Mouse (Mus musculus): ENCODE measurements around the gene Olfr38. TPM values are rescaled to one million over a fixed set of nuclear protein-coding genes. Genes with fewer than 3 reads are reported as not detected.

The Olfr38 gene
- polyA plus RNA-seq (2015; fragmentation: Nextera tagmentation; extraction: Ambion mirVana), result not detected in 2 replicates

DNA sequence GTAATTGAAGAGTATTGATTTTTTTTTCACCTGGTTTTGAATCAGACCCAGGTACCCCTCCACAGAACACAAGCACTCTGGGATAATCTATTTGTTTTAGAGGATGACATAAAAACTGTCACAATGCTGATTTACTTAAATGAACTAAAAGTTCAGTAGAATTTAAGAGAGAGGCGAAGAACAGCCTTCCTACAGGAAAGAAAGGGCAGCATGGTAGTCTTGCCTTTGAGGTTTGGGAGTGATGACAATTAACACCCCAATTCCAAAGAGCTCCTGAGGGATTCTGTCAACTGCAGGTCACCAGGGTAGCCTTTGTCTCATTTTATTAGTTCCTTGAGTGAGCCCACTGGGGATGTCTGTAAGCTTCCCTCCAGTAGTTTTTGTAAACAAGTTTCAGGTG lies at the start of gene Olfr38:
TSS of gene Olfr38 (plus strand) at position 301 of the 400 bp plus-strand sequence.
- Histone ChIP-seq H3K9me3 (no peaks in the 10 kb centered on the region), H3K4me3 (no peak within 1 kb of the TSS), H3K27ac (no peak within 1 kb of the TSS), H3K4me1 (no peaks in the 10 kb centered on the region), H3K27me3 (no peaks in the 10 kb centered on the region), H3K9ac (no peak within 1 kb of the TSS), H3K4me2 (no peak within 1 kb of the TSS), H3K36me3 (no peaks in the 10 kb centered on the region)
- WGBS, result 49% methylated on average over 1 of the region's 1 CpGs
- no peak for ATAC-seq (ENCODE audit: insufficient number of reproducible peaks, low FRiP score, low TSS enrichment, low read depth)

DNA sequence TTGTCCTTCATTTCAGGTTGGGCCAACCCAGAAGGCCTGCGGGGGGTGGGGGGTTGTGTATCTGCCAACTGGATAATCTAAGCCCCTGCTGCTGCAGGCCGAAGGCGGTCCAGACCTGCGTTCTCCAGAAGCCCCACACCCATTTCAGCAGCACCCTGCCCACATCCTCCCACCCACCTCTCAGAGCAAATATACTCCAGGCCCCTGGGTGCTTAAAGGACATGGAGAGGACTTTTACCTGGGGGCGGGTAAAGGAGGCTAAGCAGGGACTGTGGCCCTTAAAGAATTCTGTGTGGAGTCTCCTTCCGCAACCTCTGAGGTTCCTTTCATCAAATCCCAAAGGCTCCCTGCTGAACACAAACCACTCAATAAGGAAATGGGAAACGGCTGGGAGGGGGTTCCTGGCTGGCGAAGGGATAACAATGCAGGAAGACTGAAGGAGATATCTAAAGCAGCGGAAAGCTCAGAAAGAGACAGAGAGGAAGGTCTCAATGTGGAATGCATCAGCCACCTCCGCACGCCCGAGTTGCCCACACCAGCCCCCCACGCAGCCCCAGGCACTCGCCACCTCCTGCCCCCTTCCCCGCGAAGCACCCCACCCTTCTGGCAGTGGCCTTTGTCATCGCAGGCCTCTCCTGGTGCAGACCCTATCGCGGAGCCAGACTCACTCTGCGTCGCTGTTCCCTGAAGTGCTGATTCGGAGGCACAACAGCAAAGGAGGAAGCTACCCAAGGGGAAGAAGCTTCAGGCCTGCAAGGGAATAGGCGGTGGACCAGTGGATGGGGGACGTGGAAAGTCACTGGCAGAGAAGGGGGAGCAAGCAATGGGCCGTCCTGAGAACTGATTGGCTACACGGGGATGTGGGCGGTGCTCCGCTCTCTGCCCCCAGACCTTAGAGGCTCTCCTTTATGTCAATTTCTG lies 46.7 kb upstream of the Olfr38 start, which contains the start of gene Tcaf1:
TSS of gene Tcaf1 (minus strand) at position 798 of the 921 bp plus-strand sequence.
- Histone ChIP-seq H3K4me1 (no peaks in the 10 kb centered on the region; the same call in 1 of the 2 replicates), H3K36me3 (no peaks in the 10 kb centered on the region), H3K27ac (peak within 1 kb of the TSS; percentile 82), H3K4me2 (peak within 1 kb of the TSS; percentile 73), H3K9ac (peak within 1 kb of the TSS; percentile 48), H3K9me3 (no peaks in the 10 kb centered on the region), H3K4me3 (peak within 1 kb of the TSS; percentile 67), H3K27me3 (no peaks in the 10 kb centered on the region)
- ATAC-seq (ENCODE audit: insufficient number of reproducible peaks, low FRiP score, low TSS enrichment, low read depth), result peak; percentile 97
- WGBS, result 2% methylated on average over 28 of the region's 28 CpGs

DNA sequence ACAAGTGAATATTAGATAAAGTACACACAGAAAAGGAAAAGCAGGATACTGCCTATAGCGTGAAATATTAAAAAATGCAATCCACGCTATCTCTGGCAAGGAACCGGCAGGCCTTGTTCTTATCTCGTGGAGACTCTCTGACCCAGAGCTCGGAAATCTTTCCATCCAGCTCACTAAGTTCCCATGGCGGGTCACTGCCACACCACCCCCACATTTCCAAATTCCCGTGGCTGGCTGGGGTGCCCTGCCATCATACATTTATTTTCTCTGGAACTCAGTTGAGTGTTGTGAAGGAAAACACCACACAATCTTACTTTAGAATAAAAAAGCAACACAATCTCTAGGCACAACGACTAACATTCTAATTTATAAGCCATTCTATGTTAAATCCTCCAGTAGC lies 41.5 kb upstream of the Olfr38 start:
- WGBS, result 75% methylated on average over 8 of the region's 8 CpGs
- no peaks in the 10 kb centered on the region for H3K9me3 ChIP-seq

DNA sequence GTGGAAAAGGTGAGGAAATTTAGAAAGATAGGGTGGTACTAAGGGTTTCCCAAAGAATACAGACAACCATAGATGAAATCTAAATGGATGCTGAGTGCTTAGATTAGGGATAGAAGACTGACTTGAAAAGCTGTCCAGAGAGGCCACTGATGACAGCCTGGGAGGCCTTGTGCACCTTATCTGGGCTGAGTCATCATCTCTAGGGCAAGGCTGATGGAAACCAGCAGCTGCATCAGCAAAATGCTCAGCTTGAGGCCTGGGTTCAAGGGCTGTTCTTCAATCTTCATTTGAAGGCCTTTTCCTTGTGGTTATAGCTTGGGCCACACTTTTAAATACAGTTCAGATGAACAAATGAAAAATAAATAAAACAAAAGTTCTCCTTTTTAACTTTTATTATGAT lies 38.2 kb upstream of the Olfr38 start:
- ATAC-seq (ENCODE audit: insufficient number of reproducible peaks, low FRiP score, low TSS enrichment, low read depth), result no peak
- Histone ChIP-seq H3K4me3 (no peak overlapping the region), H3K27ac (no peak overlapping the region), H3K4me1 (no peaks in the 10 kb centered on the region), H3K9me3 (no peaks in the 10 kb centered on the region), H3K9ac (no peak overlapping the region), H3K4me2 (no peak overlapping the region), H3K36me3 (no peaks in the 10 kb centered on the region), H3K27me3 (no peaks in the 10 kb centered on the region)

More for the DNA sequence above, 41.5 kb upstream of the Olfr38 start:
- ATAC-seq (ENCODE audit: insufficient number of reproducible peaks, low FRiP score, low TSS enrichment, low read depth), result no peak
- Histone ChIP-seq H3K36me3 (no peaks in the 10 kb centered on the region), H3K9ac (no peak overlapping the region), H3K4me2 (no peak overlapping the region), H3K4me1 (no peaks in the 10 kb centered on the region), H3K4me3 (no peak overlapping the region), H3K27ac (no peak overlapping the region), H3K27me3 (no peaks in the 10 kb centered on the region)

DNA sequence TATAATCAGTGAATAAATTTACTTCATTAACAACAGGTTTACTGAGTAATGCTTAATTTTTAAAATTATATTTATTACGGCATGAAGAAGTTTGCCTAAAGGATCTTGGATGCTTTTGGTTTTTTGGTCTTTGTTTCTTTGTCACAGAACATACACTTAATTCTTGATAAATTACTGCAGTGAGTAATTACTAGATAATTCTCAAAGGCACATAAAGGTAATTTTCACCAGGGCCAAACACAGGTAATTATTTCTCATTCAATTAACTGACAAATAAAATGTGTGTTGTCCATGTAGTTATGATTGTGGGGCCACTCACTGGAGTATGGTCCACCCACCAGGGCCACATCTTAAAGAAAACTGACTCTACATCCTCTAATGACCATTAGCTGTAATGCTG lies 17.1 kb upstream of the Olfr38 start, which contains the start of gene Olfr453:
TSS of gene Olfr453 (plus strand) at position 301 of the 400 bp plus-strand sequence.
- H3K4me2 ChIP-seq, result no peak within 1 kb of the TSS
- H3K4me1 ChIP-seq, result no peaks in the 10 kb centered on the region
- 86% methylated on average over 1 of the region's 1 CpGs for WGBS
- H3K4me3 ChIP-seq, result no peak within 1 kb of the TSS
- no peak within 1 kb of the TSS for H3K27ac ChIP-seq
- ATAC-seq (ENCODE audit: insufficient number of reproducible peaks, low FRiP score, low TSS enrichment, low read depth), result no peak
- H3K9me3 ChIP-seq, result no peaks in the 10 kb centered on the region
- no peak within 1 kb of the TSS for H3K9ac ChIP-seq
- H3K36me3 ChIP-seq, result no peaks in the 10 kb centered on the region
- no peaks in the 10 kb centered on the region for H3K27me3 ChIP-seq

DNA sequence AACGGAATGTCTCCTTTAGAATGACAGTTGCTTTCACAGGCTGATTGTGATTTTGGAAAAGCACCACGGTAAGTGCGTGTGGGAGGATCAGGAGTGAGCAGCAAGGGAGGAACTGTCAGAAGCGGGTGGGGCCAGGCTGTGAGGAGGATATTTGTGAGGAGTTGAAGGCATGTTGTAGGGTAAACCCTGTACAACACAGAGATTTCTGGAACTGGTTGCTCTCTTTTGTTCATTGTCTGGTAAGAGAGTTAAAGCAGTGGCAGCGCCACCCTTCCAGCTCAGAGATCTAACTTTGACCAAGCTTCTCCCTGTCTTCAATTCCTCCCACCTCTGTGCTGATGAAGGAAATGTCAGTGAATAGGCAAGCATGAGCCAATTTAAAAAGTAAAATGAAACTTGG lies 13.9 kb upstream of the Olfr38 start:
- no peak overlapping the region for H3K4me2 ChIP-seq
- H3K27me3 ChIP-seq, result no peaks in the 10 kb centered on the region
- H3K9me3 ChIP-seq, result no peaks in the 10 kb centered on the region
- no peak overlapping the region for H3K9ac ChIP-seq
- ATAC-seq (ENCODE audit: insufficient number of reproducible peaks, low FRiP score, low TSS enrichment, low read depth), result no peak
- H3K4me3 ChIP-seq, result no peak overlapping the region
- no peak overlapping the region for H3K27ac ChIP-seq
- 74% methylated on average over 5 of the region's 5 CpGs for WGBS
- H3K4me1 ChIP-seq, result no peaks in the 10 kb centered on the region
- no peaks in the 10 kb centered on the region for H3K36me3 ChIP-seq

DNA sequence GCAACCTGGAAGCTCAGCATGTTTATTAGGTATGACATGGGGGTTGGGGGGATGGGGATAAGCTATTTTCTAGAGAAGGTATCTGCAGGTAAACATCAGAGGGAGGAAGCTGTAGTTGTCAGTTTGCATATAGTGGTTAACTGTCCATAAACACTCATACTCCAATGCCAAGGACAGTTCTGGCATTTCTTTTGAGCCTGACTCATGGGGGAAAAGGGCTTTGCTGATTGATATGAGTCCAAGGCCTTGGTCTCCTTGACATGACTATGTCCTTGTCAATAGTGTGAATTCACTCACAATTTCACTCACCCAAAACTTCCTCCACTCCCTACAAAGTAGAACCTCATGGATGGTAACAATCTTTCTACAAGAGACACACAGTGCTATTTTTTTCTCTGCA lies 8.4 kb upstream of the Olfr38 start:
- H3K9ac ChIP-seq, result no peak overlapping the region
- H3K4me1 ChIP-seq, result no peaks in the 10 kb centered on the region
- H3K4me3 ChIP-seq, result no peak overlapping the region
- H3K4me2 ChIP-seq, result no peak overlapping the region
- H3K9me3 ChIP-seq, result no peaks in the 10 kb centered on the region
- ATAC-seq (ENCODE audit: insufficient number of reproducible peaks, low FRiP score, low TSS enrichment, low read depth), result no peak
- no peaks in the 10 kb centered on the region for H3K27me3 ChIP-seq
- H3K27ac ChIP-seq, result no peak overlapping the region
- H3K36me3 ChIP-seq, result no peaks in the 10 kb centered on the region

DNA sequence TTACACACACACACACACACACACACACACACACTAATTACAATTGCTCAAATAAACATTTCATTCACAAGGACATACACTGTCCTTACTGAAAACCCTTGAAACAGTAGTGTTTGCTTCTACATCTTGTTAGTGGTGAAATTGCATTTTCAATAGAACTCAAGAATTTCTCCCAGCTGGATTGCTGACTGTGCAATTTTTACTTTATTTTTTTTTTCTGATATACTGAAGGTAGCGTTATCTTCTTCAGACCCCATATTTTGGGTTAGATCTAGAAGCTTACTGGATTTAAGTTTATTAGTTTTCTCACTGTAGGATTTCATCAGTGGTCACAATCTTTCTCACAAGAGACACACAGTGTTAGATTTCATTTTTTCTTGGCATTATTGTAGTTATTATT lies 20.9 kb downstream of the Olfr38 start:
- no peak for ATAC-seq (ENCODE audit: insufficient number of reproducible peaks, low FRiP score, low TSS enrichment, low read depth)
- Histone ChIP-seq H3K4me2 (no peak overlapping the region), H3K27ac (no peak overlapping the region), H3K9me3 (no peaks in the 10 kb centered on the region), H3K9ac (no peak overlapping the region), H3K27me3 (no peaks in the 10 kb centered on the region), H3K4me1 (no peaks in the 10 kb centered on the region), H3K36me3 (no peaks in the 10 kb centered on the region), H3K4me3 (no peak overlapping the region)
- 83% methylated on average over 1 of the region's 1 CpGs for WGBS

DNA sequence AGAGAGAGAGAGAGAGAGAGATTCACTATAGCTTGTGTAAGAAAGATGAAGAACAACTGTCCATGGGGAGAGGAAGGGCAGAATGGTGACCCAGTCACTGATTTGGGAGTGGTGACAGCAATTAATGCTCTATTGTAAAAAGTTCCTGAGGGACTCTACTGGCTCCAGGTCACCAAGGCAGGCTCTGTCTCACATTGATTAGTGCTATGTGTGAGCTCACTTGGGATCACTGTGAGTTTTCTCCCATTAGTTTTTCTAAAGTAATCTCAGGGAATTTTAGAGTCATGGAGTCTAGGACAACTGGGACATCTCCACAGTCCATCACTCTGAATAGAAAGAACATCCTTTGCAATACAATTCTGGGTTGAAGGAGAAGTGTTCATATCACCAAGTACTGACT lies 28.6 kb downstream of the Olfr38 start, which contains the start of gene Olfr452:
TSS of gene Olfr452 (plus strand) at position 301 of the 400 bp plus-strand sequence.
- no peak for ATAC-seq (ENCODE audit: insufficient number of reproducible peaks, low FRiP score, low TSS enrichment, low read depth)
- Histone ChIP-seq H3K27me3 (no peaks in the 10 kb centered on the region), H3K9me3 (no peaks in the 10 kb centered on the region), H3K9ac (no peak within 1 kb of the TSS), H3K4me1 (no peaks in the 10 kb centered on the region), H3K36me3 (no peaks in the 10 kb centered on the region), H3K27ac (no peak within 1 kb of the TSS), H3K4me3 (no peak within 1 kb of the TSS), H3K4me2 (no peak within 1 kb of the TSS)

DNA sequence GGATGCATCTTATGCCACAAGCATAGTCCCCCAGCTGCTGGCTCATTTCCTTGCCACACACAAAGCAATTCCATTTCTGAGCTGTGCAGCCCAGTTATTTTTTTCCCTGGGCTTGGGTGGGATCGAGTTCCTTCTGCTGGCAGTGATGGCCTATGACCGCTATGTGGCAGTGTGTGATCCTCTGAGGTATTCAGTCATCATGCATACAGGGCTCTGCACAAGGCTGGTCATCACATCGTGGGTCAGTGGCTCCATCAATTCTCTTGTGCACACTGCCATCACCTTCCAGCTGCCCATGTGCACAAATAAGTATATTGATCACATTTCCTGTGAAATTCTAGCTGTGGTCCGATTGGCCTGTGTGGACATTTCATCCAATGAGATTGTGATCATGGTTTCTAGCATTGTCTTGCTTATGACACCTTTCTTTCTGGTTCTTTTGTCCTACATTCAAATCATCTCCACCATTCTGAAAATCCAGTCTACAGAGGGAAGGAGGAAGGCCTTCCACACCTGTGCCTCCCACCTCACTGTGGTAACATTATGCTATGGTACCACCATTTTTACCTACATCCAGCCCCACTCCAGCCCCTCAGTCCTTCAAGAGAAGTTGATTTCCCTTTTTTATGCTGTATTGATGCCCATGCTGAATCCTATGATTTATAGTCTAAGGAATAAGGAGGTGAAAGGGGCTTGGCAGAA lies 34.2 kb downstream of the Olfr38 start:
- H3K4me1 ChIP-seq, result no peaks in the 10 kb centered on the region

DNA sequence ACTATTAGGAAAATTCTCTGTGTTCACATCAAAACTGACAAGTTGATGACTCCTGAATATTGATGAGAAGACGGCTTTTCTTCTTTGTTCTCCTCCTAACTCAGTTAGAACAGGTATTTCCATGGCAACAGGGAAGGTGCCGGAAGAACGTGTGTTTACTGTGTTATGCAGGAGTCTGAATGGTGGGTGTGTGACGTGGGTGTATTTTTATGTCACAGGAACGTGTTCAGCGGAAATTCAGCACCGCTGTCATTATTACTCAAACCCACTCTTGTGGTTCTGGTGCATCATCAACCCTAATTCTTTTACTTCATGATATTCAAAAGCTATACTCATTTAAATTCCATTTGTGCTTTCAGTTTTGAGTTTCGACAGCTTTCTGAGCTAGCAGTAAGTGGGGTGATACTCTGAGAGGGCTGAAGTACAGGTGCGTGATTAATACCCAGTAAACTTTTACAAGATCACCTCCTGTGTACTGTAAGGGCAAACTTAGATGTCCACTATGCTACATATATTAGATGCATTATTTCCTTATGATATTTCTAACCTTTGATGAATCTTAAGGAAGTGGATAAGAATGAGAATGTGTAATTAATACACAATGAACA lies 34.8 kb downstream of the Olfr38 start:
- no peak for ATAC-seq (ENCODE audit: insufficient number of reproducible peaks, low FRiP score, low TSS enrichment, low read depth)
- H3K4me1 ChIP-seq, result no peaks in the 10 kb centered on the region
- H3K27ac ChIP-seq, result no peak overlapping the region
- no peaks in the 10 kb centered on the region for H3K36me3 ChIP-seq
- WGBS, result 72% methylated on average over 9 of the region's 9 CpGs
- no peaks in the 10 kb centered on the region for H3K27me3 ChIP-seq
- no peak overlapping the region for H3K4me2 ChIP-seq
- H3K4me3 ChIP-seq, result no peak overlapping the region
- H3K9ac ChIP-seq, result no peak overlapping the region
- no peaks in the 10 kb centered on the region for H3K9me3 ChIP-seq

More for the DNA sequence above, 34.2 kb downstream of the Olfr38 start:
- Histone ChIP-seq H3K4me3 (no peak overlapping the region), H3K4me2 (no peak overlapping the region), H3K36me3 (no peaks in the 10 kb centered on the region), H3K27ac (no peak overlapping the region), H3K9ac (no peak overlapping the region), H3K27me3 (no peaks in the 10 kb centered on the region), H3K9me3 (no peaks in the 10 kb centered on the region)
- no peak for ATAC-seq (ENCODE audit: insufficient number of reproducible peaks, low FRiP score, low TSS enrichment, low read depth)
- 38% methylated on average over 4 of the region's 4 CpGs for WGBS

DNA sequence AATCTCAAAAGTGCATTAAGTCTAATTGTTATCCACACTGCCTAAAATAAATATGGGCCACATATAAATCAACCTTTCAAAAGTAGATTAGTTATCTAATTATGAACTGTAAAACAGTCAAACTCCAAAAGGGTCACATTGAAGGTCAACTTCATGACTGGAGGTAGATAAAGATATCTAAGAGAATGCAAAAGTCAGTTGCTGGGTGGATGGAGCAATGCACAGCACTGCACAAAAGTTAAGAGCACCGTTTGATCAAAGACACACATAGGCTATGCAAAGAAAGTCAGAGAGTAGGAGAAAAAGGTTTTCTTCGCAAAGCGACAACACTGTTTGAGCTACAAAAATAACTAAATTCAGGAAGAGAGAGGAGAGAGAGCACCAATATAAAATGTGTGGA lies 38.8 kb downstream of the Olfr38 start:
- H3K9me3 ChIP-seq, result no peaks in the 10 kb centered on the region
- WGBS, result 83% methylated on average over 3 of the region's 3 CpGs
- ATAC-seq (ENCODE audit: insufficient number of reproducible peaks, low FRiP score, low TSS enrichment, low read depth), result no peak
- no peaks in the 10 kb centered on the region for H3K27me3 ChIP-seq
- no peak overlapping the region for H3K4me3 ChIP-seq
- H3K36me3 ChIP-seq, result no peaks in the 10 kb centered on the region
- no peak overlapping the region for H3K9ac ChIP-seq
- no peak overlapping the region for H3K27ac ChIP-seq
- no peak overlapping the region for H3K4me2 ChIP-seq
- no peaks in the 10 kb centered on the region for H3K4me1 ChIP-seq
